Mouse (Mus musculus) olfactory bulb, adult 2 months (tissue): ENCODE data around the gene Zfp512. TPM values are rescaled to one million over a fixed set of nuclear protein-coding genes. Genes with fewer than 3 reads are reported as not detected.
A peak's percentile ranks its signal among the peaks of the same experiment; 100 is the strongest.
"Not testable (repeated sequence)": the region's sequence is repeated elsewhere in the genome, so short reads cannot be mapped to it uniquely, and the experiment has no call there.

Experiments
- H3K27ac ChIP-seq: fragments of 200-500 bp; 2 replicates; pipeline ENCODE4 v1.5.1; 2012; ENCODE audit warnings: low read depth, low read length; ENCODE audit not compliant: insufficient read depth
- H3K4me1 ChIP-seq: fragments of 200-500 bp; 2 replicates; pipeline ENCODE4 v1.6.1; 2012; ENCODE audit warnings: low read length; ENCODE audit not compliant: control insufficient read depth, insufficient read depth
- H3K4me3 ChIP-seq: fragments of 200-500 bp; 2 replicates; pipeline ENCODE4 v1.5.1; 2012; ENCODE audit warnings: mild to moderate bottlenecking, low read depth, low read length, moderate library complexity; ENCODE audit not compliant: insufficient read depth
- CTCF ChIP-seq: fragments of 200-500 bp; IDR thresholded peaks from 2 replicates; pipeline ENCODE4 v1.5.1; 2012; ENCODE audit warnings: low read depth, mild to moderate bottlenecking, low read length, moderate library complexity; ENCODE audit not compliant: insufficient read depth
- POLR2A ChIP-seq: fragments of 200-500 bp; IDR thresholded peaks from 2 replicates; pipeline ENCODE4 v1.6.1; 2012; ENCODE audit warnings: mild to moderate bottlenecking, low read depth, low read length, moderate library complexity; ENCODE audit not compliant: insufficient read depth
- WGBS: fragments of 180-500 bp; shearing (Covaris S2); methylation state at CpG from one replicate; pipeline ENCODE4 v1.1.7; 2018; 5-methylcytosine and 5-hydroxymethylcytosine counted together
- polyA plus RNA-seq: library from polyadenylated mRNA; stranded (reverse); fragments of >200 nt; gene quantifications from 2 replicates; pipeline ENCODE4 v1.2.4, GENCODE M21; 2012; ENCODE audit warnings: low replicate concordance; ENCODE audit not compliant: missing spikeins, insufficient read depth, insufficient read length

Zfp512 gene
- polyA plus RNA-seq, 1 experiment: not detected

DNA sequence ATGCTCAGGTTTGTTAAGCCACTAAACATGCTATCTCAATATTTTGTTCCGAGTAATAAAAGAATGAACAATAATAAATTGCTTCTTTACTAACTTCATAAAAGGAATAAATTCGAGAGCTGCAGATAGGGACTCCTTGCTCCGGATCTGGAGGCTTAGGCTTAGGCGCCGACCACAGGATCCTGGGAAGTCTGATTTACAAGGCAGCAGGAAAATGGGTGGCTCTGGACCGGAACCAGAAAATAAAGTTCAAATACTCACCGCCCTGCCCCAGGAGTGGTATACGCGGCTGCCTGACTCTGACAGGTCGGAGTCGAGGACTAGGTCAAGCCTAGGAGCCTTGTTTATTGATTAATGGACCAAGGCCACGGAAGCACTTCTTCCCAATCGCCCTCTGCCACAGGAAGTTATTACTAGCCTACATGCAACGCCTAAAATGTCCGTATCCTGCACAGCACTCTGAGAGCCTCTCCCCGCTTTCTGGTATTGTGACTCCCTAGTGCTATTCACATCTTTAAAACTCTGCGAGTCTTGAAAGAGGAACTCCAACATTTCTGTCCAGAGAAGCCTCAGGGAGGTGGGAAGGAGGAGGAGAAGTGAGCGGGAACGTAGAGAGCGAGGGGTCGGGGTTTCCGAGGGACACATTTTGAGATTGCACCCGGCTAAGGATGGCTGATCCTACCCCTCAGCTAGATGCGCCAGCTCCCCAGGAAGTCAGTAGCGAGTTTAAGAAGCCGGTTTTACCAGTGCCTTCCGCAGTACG is 74.3 kb downstream of the Zfp512 start, which contains the start of gene Slc4a1ap:
Gene Slc4a1ap, plus strand, starts transcription at position 642 of the 763 bp plus-strand sequence.
- under 1% methylated on average over 28 of the region's 28 CpGs for WGBS
- Histone ChIP-seq H3K27ac (peak within 1 kb of the TSS; percentile 63), H3K4me1 (peaks cover 9% of the 10 kb centered on the region; the same call in 1 of the 2 replicates), H3K4me3 (peak within 1 kb of the TSS; percentile 85)
- TF ChIP-seq POLR2A: 0 out of 2 replicates have a peak, but pooled peaks have one; percentile 40
- TF ChIP-seq CTCF: no peak

DNA sequence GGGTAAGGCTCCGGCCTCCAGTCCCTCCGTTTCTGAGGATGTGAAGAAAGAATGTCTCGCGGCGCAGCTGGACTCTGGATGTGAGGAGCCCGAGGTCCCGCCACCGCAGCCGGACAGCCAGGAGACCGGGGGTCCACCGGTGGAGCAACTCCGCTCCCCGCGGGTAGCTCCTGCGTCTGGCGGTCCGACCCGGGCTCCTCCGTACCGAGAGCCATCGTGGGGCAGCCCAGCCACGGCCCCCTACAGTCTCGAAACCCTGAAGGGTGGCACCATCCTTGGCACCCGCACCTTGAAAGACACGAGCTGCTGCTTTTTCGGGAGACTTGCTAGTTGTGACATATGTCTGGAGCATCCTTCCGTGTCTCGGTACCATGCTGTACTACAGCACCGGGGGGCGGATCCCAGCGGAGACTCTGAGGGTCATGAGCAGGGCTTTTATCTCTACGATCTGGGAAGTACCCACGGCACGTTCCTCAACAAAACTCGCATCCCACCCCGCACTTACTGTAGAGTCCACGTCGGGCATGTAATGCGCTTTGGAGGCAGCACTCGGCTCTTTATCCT is 75.0 kb downstream of the Zfp512 start:
- WGBS: 3% methylated on average over 40 of the region's 40 CpGs
- H3K27ac ChIP-seq: no peak overlapping the region
- no peak for TF ChIP-seq POLR2A
- TF ChIP-seq CTCF: no peak
- peak overlapping the region; percentile 85 for H3K4me3 ChIP-seq
- H3K4me1 ChIP-seq: peaks cover 9% of the 10 kb centered on the region; the same call in 1 of the 2 replicates

DNA sequence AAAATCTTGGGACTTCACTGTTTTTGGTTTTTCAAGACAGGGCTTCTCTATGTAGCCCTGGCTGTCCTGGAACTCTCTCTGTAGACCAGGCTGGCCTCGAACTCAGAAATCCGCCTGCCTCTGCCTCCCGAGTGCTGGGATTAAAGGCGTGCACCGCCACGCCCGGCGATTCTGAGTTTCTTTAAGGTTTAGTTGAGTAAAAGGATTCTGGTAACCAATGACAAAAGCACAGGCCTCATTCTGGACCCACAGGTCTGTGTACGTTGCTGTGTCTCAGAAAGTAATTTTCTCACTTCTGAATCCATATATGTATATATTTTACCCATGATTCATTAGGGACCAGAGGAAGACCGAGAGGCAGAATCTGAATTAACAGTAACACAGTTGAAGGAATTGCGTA is 75.5 kb downstream of the Zfp512 start, which contains the start of gene Supt7l:
Gene Supt7l, minus strand, starts transcription at position 101 of the 400 bp plus-strand sequence.
- WGBS: 81% methylated on average over 11 of the region's 11 CpGs
- not testable (repeated sequence) for H3K4me1 ChIP-seq
- H3K27ac ChIP-seq: peak within 1 kb of the TSS; percentile 63
- peak within 1 kb of the TSS; percentile 85 for H3K4me3 ChIP-seq

DNA sequence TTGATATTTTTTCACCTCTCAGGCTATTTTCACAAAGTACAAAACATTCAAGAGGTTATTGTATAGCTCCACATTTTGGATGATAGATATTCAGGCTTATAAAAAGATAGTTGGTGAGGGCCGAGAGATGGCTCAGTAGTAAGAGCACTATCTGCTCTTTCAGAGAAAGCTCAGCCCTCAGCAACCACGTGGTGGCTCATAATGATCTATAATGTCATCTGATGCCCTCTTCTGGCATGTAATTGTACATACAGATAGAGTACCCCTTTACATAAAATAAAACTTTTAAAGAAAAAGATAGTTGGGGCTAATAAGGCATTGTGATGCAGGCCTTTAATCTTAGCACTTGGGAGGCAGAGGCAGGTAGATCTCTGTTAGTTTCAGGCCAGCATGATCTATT is 76.3 kb downstream of the Zfp512 start:
- no peak overlapping the region for H3K27ac ChIP-seq
- H3K4me3 ChIP-seq: no peak overlapping the region
- TF ChIP-seq POLR2A: no peak
- no peak for TF ChIP-seq CTCF
- H3K4me1 ChIP-seq: peaks cover 5% of the 10 kb centered on the region; the same call in 1 of the 2 replicates
- 45% methylated on average over 2 of the region's 2 CpGs for WGBS

Other genes starting within 250 kb of the Zfp512 start
- not detected in 2 replicates for gene Ppm1g, start 231.7 kb upstream of the Zfp512 start, polyA plus RNA-seq
- 272 TPM in 1 of 2 replicates, not detected in the other for gene Nrbp1, start 211.6 kb upstream of the Zfp512 start, polyA plus RNA-seq
- gene Gm9970, start 211.2 kb upstream of the Zfp512 start, polyA plus RNA-seq: not detected in 2 replicates
- gene Krtcap3, start 200.7 kb upstream of the Zfp512 start, polyA plus RNA-seq: not detected in 2 replicates
- not detected in 2 replicates for gene Ift172, start 161.3 kb upstream of the Zfp512 start, polyA plus RNA-seq
- gene Fndc4, start 156.4 kb upstream of the Zfp512 start, polyA plus RNA-seq: not detected in 2 replicates
- gene Gckr, start 155.0 kb upstream of the Zfp512 start, polyA plus RNA-seq: not detected in 2 replicates
- gene 4930548H24Rik, start 33.3 kb downstream of the Zfp512 start, polyA plus RNA-seq: not detected in 2 replicates
- gene Gpn1, start 42.3 kb downstream of the Zfp512 start, polyA plus RNA-seq: not detected in 2 replicates
- gene Slc4a1ap, start 74.6 kb downstream of the Zfp512 start, polyA plus RNA-seq: not detected in 2 replicates
- not detected in 2 replicates for gene Supt7l, start 75.4 kb downstream of the Zfp512 start, polyA plus RNA-seq
- gene Mrpl33, start 144.5 kb downstream of the Zfp512 start, polyA plus RNA-seq: not detected in 2 replicates
- gene Rbks, start 245.2 kb downstream of the Zfp512 start, polyA plus RNA-seq: not detected in 2 replicates
- gene Babam2, start 245.3 kb downstream of the Zfp512 start, polyA plus RNA-seq: not detected in 2 replicates